ENCODE assay signal across 8 mouse cellular contexts in genomic region chr7:15945721-15946536, GRCm38 (mm10). TPM values are rescaled to one million over a fixed set of nuclear protein-coding genes. Genes with fewer than 3 reads are reported as not detected.
DNase-seq lines count a peak whose midpoint lies in the region; ATAC-seq and TF ChIP-seq lines count a peak whose summit lies in the region.

Nop53 (minus strand) TSS chr7:15946074.

- H3K4me1 ChIP-seq in MEL (ENCODE audit: control insufficient read depth in 1 of 2, insufficient read depth in 2 of 2, low read length in 2 of 2): peaks cover 7 to 33% of the 10 kb centered on the region in 2 experiments
- peaks cover 3% of the 10 kb centered on the region; the same call in 1 of the 2 replicates for H3K4me1 ChIP-seq in cerebellum, adult 2 months (ENCODE audit: control insufficient read depth, insufficient read depth, low read length)
- peaks cover 20% of the 10 kb centered on the region for H3K4me1 ChIP-seq in lung, embryonic 16.5 days (replicated peaks; ENCODE audit: control insufficient read depth, insufficient read depth, low read length)

- TF ChIP-seq RAD21 in MEL (IDR thresholded peaks at IDR 0.05; ENCODE audit: low read depth, low read length): no peak

- TF ChIP-seq CTCF in MEL (IDR thresholded peaks at IDR 0.05 in 2 of 3, conservative IDR thresholded peaks at IDR 0.05 in 1 of 3; ENCODE audit: control insufficient read depth in 1 of 3, insufficient read depth in 1 of 3, low read depth in 2 of 3, low read length in 3 of 3, poor library complexity in 1 of 3, severe bottlenecking in 1 of 3): no peak
- no peak for TF ChIP-seq CTCF in cerebellum, adult 2 months (IDR thresholded peaks at IDR 0.05; ENCODE audit: borderline replicate concordance, insufficient read depth, low read depth, low read length)

- 2% methylated on average over 59 of the region's 59 CpGs for WGBS in cerebellum, adult 2 months
- WGBS in lung, embryonic 16.5 days: 1% methylated on average over 59 of the region's 59 CpGs

- peak; percentile 99 for DNase-seq in MEL (ENCODE audit: low read depth, low spot score)
- peak; percentile 95 to 98 for DNase-seq in cerebellum, adult 2 months
- peak; percentile 98 for DNase-seq in forelimb bud, embryonic 11.5 days (ENCODE audit: low read depth, low spot score)
- peak; percentile 98 for DNase-seq in layer of hippocampus, adult 9-10 months (ENCODE audit: low spot score)
- peak; percentile 80 for DNase-seq in ovary, postnatal 10 days (ENCODE audit: low spot score)
- DNase-seq in thymus, postnatal 10 days (ENCODE audit: low spot score in 2 of 2): peak; percentile 82 to 85

- no peak; a peak in 2 of 4 replicates for TF ChIP-seq EP300 in MEL (IDR thresholded peaks at IDR 0.05; ENCODE audit: low read depth in 1 of 2, low read length in 2 of 2)

- H3K4me3 ChIP-seq in MEL (ENCODE audit: control insufficient read depth in 1 of 2, insufficient read depth in 1 of 2, low read depth in 2 of 2, low read length in 2 of 2): peak within 1 kb of the TSS; percentile 96 to 98
- H3K4me3 ChIP-seq in cerebellum, adult 2 months (replicated peaks; ENCODE audit: insufficient read depth, low read depth, low read length): peak within 1 kb of the TSS; percentile 90
- H3K4me3 ChIP-seq in lung, embryonic 16.5 days (ENCODE audit: low read length): peak within 1 kb of the TSS; percentile 76

- H3K79me2 ChIP-seq in MEL (ENCODE audit: control insufficient read depth, insufficient read depth, low read length, poor library complexity): peaks cover 25% of the 10 kb centered on the region

- H3K27ac ChIP-seq in MEL (ENCODE audit: control insufficient read depth, low read depth, low read length): peak within 1 kb of the TSS; percentile 97
- H3K27ac ChIP-seq in cerebellum, adult 2 months (ENCODE audit: insufficient read depth, low read length): peak within 1 kb of the TSS; percentile 99
- peak within 1 kb of the TSS; percentile 96 for H3K27ac ChIP-seq in lung, embryonic 16.5 days (ENCODE audit: low read length)

- peak; percentile 63 to 87; a peak in 3 of 4 replicates for TF ChIP-seq POLR2A in MEL (IDR thresholded peaks at IDR 0.05; ENCODE audit: control insufficient read depth in 1 of 2, insufficient read depth in 1 of 2, low read depth in 1 of 2, low read length in 2 of 2, poor library complexity in 1 of 2)
- TF ChIP-seq POLR2A in cerebellum, adult 2 months (IDR thresholded peaks at IDR 0.05; ENCODE audit: borderline replicate concordance, insufficient read depth, low read length): no peak; the same call in none of the 2 replicates

- ATAC-seq in hematopoietic stem cell, adult 5-6 weeks (replicated peaks in 1 of 2; ENCODE audit: insufficient read depth in 1 of 2, low FRiP score in 2 of 2, low TSS enrichment in 1 of 2, low read depth in 1 of 2, poor library complexity in 2 of 2, severe bottlenecking in 2 of 2): peak; percentile 61 to 80
- peak; percentile 86 for ATAC-seq in lung, embryonic 16.5 days (ENCODE audit: low read depth)

- H3K4me2 ChIP-seq in lung, embryonic 16.5 days (ENCODE audit: low read depth, low read length): peak within 1 kb of the TSS; percentile 72

- H3K9ac ChIP-seq in MEL (ENCODE audit: control insufficient read depth, low read depth, low read length, poor library complexity, severe bottlenecking): peak within 1 kb of the TSS; percentile 98
- H3K9ac ChIP-seq in lung, embryonic 16.5 days (ENCODE audit: low read length): peak within 1 kb of the TSS; percentile 84

- no peaks in the 10 kb centered on the region for H3K9me3 ChIP-seq in MEL (replicated peaks; ENCODE audit: insufficient read depth, low read length)
- H3K9me3 ChIP-seq in lung, embryonic 16.5 days (ENCODE audit: control insufficient read depth, low read length): no peaks in the 10 kb centered on the region

- peaks cover 4 to 38% of the 10 kb centered on the region in 2 experiments; a peak in 3 of 4 replicates for H3K36me3 ChIP-seq in MEL (ENCODE audit: control insufficient read depth in 1 of 2, insufficient read depth in 2 of 2, low read length in 2 of 2)
- H3K36me3 ChIP-seq in lung, embryonic 16.5 days (ENCODE audit: control insufficient read depth, insufficient read depth, low read length): peaks cover 36% of the 10 kb centered on the region

- H3K27me3 ChIP-seq in MEL (ENCODE audit: control insufficient read depth in 1 of 2, insufficient read depth in 2 of 2, low read length in 2 of 2): no peaks in the 10 kb centered on the region
- H3K27me3 ChIP-seq in cerebellum, adult 2 months (ENCODE audit: control insufficient read depth, insufficient read depth, low read length): no peaks in the 10 kb centered on the region
- no peaks in the 10 kb centered on the region for H3K27me3 ChIP-seq in lung, embryonic 16.5 days (ENCODE audit: control insufficient read depth, insufficient read depth, low read depth, low read length)

TF ChIP-seq in MEL, 35 proteins besides CTCF, POLR2A, EP300 and RAD21:
- peak; percentile 81 for TF ChIP-seq ELF1 (IDR thresholded peaks at IDR 0.05; ENCODE audit: low read depth, low read length)
- peak; percentile 85 for TF ChIP-seq TBP (IDR thresholded peaks at IDR 0.05; ENCODE audit: low read depth, low read length)
- no peak for TF ChIP-seq MAFK (IDR thresholded peaks at IDR 0.05; ENCODE audit: borderline replicate concordance, low read depth, low read length)
- no peak for TF ChIP-seq POLR2AphosphoS5 (IDR thresholded peaks at IDR 0.05; ENCODE audit: borderline replicate concordance, low read depth, low read length)
- 0 out of 2 replicates have a peak, but pooled peaks have one; percentile 25 for TF ChIP-seq USF1 (IDR thresholded peaks at IDR 0.05; ENCODE audit: low read depth, low read length)
- TF ChIP-seq SMC3 (IDR thresholded peaks at IDR 0.05; ENCODE audit: low read depth, low read length): no peak
- peak; percentile 77; the same call in 1 of the 2 replicates for TF ChIP-seq POLR2AphosphoS2 (IDR thresholded peaks at IDR 0.05; ENCODE audit: low read length)
- TF ChIP-seq NELFE (IDR thresholded peaks at IDR 0.05; ENCODE audit: low read depth, low read length): peak; percentile 87
- no peak for TF ChIP-seq ZMIZ1 (IDR thresholded peaks at IDR 0.05; ENCODE audit: low read depth, low read length)
- no peak for TF ChIP-seq CHD2 (IDR thresholded peaks at IDR 0.05; ENCODE audit: low read length)
- TF ChIP-seq GABPA (IDR thresholded peaks at IDR 0.05; ENCODE audit: low read depth, low read length): no peak; the same call in 1 of the 2 replicates
- peak; percentile 23; the same call in 1 of the 2 replicates for TF ChIP-seq TCF12 (IDR thresholded peaks at IDR 0.05; ENCODE audit: low read depth, low read length)
- TF ChIP-seq MAX (IDR thresholded peaks at IDR 0.05; ENCODE audit: low read length): peak; percentile 23; the same call in 1 of the 2 replicates
- no peak for TF ChIP-seq RCOR1 (IDR thresholded peaks at IDR 0.05; ENCODE audit: low read depth, low read length)
- TF ChIP-seq USF2 (IDR thresholded peaks at IDR 0.05; ENCODE audit: borderline replicate concordance in 1 of 2, insufficient read depth in 1 of 2, low read depth in 1 of 2, low read length in 2 of 2): no peak
- TF ChIP-seq KAT2A (conservative IDR thresholded peaks at IDR 0.05; ENCODE audit: low read depth, low read length): peak; percentile 74
- no peak for TF ChIP-seq ZC3H11A (IDR thresholded peaks at IDR 0.05; ENCODE audit: low read depth, low read length)
- no peak for TF ChIP-seq UBTF (IDR thresholded peaks at IDR 0.05; ENCODE audit: borderline replicate concordance, insufficient read depth, low read depth, low read length)
- TF ChIP-seq MEF2A (IDR thresholded peaks at IDR 0.05; ENCODE audit: extremely low read depth, insufficient replicate concordance, low read depth, low read length, poor library complexity, severe bottlenecking): no peak
- no peak for TF ChIP-seq MYB (IDR thresholded peaks at IDR 0.05; ENCODE audit: low read depth, low read length)
- TF ChIP-seq GATA1 (IDR thresholded peaks at IDR 0.05; ENCODE audit: low read depth, low read length): peak; percentile 85
- no peak for TF ChIP-seq ZNF384 (IDR thresholded peaks at IDR 0.05; ENCODE audit: low read depth, low read length)
- TF ChIP-seq JUND (IDR thresholded peaks at IDR 0.05; ENCODE audit: low read depth, low read length): no peak
- TF ChIP-seq ZKSCAN1 (IDR thresholded peaks at IDR 0.05; ENCODE audit: low read depth, low read length): no peak
- TF ChIP-seq CHD1 (IDR thresholded peaks at IDR 0.05; ENCODE audit: low read depth, low read length): no peak
- TF ChIP-seq ETS1 (IDR thresholded peaks at IDR 0.05; ENCODE audit: low read depth, low read length): peak; percentile 82
- peak; percentile 75 for TF ChIP-seq MXI1 (IDR thresholded peaks at IDR 0.05; ENCODE audit: low read depth, low read length)
- TF ChIP-seq SIN3A (IDR thresholded peaks at IDR 0.05; ENCODE audit: low read length): peak; percentile 76
- peak; percentile 89 for TF ChIP-seq HCFC1 (IDR thresholded peaks at IDR 0.05; ENCODE audit: low read depth, low read length)
- peak; percentile 45; the same call in 1 of the 2 replicates for TF ChIP-seq NRF1 (IDR thresholded peaks at IDR 0.05; ENCODE audit: insufficient read depth, low read depth, low read length, poor library complexity, severe bottlenecking)
- TF ChIP-seq MYC (IDR thresholded peaks at IDR 0.05; ENCODE audit: low read depth, low read length): peak; percentile 62; the same call in 1 of the 2 replicates
- TF ChIP-seq BHLHE40 (IDR thresholded peaks at IDR 0.05; ENCODE audit: borderline replicate concordance, low read depth, low read length): peak; percentile 85
- no peak for TF ChIP-seq E2F4 (IDR thresholded peaks at IDR 0.05; ENCODE audit: borderline replicate concordance, low read depth, low read length)
- TF ChIP-seq TAL1 (IDR thresholded peaks at IDR 0.05; ENCODE audit: low read length): no peak
- no peak for TF ChIP-seq MAZ (IDR thresholded peaks at IDR 0.05; ENCODE audit: low read depth, low read length)

RNA-seq across cellular contexts. Expression of gene Nop53, which starts in this region (rescaled TPM):
- 310 and 359 TPM in 2 replicates for total RNA-seq in MEL (2012; rRNA removed)
- polyA plus RNA-seq in MEL (2012; ENCODE audit: insufficient read depth in 1 of 2, insufficient read length in 2 of 2, low read depth in 1 of 2, low replicate concordance in 2 of 2, missing spikeins in 1 of 2): 100 to 1,000 TPM in 1 of 2 experiments, not detected in 1; 482 TPM
- polyA plus RNA-seq in cerebellum, adult 2 months (2012; rRNA removed): 104 and 108 TPM in 2 replicates
- total RNA-seq in hematopoietic stem cell, adult 5-6 weeks (2017): 279 and 439 TPM in 2 replicates
- polyA plus RNA-seq in lung, embryonic 16.5 days (2015; fragmentation: Nextera tagmentation; extraction: Ambion mirVana): 185 and 189 TPM in 2 replicates

Comparison
In these comparisons a context has a peak if more than half of its experiments do, and no peak if none do; other contexts are left out.
1. Peak in every context shown above with its lines: DNase-seq, ATAC-seq, H3K4me3 ChIP-seq and H3K27ac ChIP-seq.